Mouse (Mus musculus): ENCODE data around the gene Spryd3.
"Not testable (repeated sequence)": the region's sequence is repeated elsewhere in the genome, so short reads cannot be mapped to it uniquely, and the experiment has no call there.

Spryd3 gene

DNA sequence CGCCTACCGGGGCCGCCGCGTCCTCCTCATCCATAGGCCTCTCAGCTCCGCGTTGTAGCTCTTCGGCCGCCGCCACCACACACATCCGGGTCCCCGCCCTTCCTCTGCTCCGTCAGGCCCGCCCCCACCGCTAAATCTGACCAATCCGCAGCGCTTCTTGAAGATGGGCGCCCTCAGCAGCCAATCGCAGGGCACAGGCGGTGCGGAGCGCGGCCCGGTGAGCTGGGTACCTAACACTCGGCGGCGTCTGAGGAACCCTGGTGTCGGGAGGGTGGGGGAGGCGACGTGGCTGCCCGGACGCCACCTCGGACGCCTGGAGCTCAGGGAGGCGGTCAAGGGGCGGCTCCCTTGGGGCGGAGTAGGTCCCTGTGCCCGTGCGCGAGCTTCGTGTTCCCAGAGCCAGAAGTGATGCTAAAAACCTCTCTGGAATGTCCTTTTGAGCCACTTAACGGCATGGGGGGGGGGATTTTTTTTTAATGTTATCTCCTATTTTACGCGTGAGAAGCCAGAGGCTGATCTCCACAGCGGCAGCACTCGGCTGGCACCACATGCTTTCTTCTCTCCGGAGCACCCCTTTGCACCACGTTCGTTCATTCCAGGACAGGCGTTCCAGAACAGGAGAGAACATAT lies at the start of gene Spryd3:
Gene Spryd3, minus strand, starts transcription at position 106 of the 630 bp plus-strand sequence.
- peak; percentile 98 for DNase-seq (ENCODE audit: low spot score)

- no peak for DNase-seq (ENCODE audit: low spot score)
Observed at GRCm38 (mm10) chr15:102183076-102183475, 47.0 kb upstream of the Spryd3 start.

- DNase-seq (ENCODE audit: low spot score): no peak
Observed at GRCm38 (mm10) chr15:102179924-102180323, 43.9 kb upstream of the Spryd3 start.

GRCm38 (mm10) chr15:102179106-102179505 lies 43.1 kb upstream of the Spryd3 start:
- DNase-seq (ENCODE audit: low spot score): no peak

DNA sequence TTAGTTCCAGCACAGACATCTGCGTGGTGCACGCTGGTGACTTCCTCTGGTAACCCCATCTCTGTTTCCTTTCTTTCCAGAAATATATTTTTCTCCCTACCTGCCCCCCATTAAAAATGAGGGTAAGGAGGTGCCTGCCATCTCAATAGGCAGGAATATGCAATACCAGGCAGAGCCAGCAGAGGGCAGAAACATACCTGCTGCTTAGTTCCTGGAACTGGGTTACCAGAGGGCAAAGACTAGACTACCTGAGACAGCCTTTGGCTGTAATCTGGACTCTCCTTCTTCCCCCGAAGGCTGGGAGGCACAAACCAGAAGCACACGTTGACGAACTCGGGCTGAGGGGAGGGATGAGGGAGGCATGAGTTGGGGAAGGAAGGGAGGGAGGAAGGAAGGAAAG lies 42.2 kb upstream of the Spryd3 start:
- peak; percentile 78 for DNase-seq (ENCODE audit: low spot score)

GRCm38 (mm10) chr15:102177417-102177816 lies 41.4 kb upstream of the Spryd3 start:
- no peak for DNase-seq (ENCODE audit: low spot score)

DNA sequence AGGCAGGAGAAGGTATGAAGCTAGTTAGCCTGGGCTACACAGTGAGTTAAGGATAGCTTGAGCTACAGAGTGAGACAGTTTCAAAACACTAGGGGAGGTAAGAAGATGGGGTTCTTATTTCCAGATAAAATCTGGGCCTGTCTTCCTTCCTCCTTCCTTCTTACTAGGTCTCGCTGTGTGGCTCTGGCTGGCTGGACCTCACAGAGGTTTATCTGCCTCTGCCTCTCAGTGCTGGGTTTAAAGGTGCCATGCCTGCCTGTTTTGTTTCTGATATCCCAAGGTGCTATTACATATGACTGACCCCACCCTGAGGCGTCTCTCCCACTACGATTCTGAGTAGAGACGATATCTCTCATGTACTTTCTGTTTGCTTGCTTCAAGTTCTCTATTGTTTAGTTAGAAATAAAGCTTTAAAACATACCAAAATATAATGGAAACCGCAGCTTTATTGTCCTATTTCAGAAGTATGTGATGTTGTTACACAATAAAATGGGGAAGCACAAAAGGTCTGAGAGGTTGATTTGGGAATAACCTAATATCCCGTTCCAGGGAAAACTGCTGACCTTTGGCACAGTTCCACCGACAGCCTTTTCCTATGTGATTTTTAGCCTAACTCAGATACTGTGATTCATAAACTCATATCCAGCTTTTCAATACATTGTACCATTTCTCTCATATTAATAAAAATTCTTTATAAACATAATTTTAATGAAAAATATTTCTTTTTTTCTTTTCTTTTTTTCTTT lies 40.7 kb upstream of the Spryd3 start:
- DNase-seq (ENCODE audit: low spot score): no peak

- no peak for DNase-seq (ENCODE audit: low spot score)
Observed at GRCm38 (mm10) chr15:102175736-102176319, 39.8 kb upstream of the Spryd3 start.

GRCm38 (mm10) chr15:102173581-102173980 lies 37.5 kb upstream of the Spryd3 start:
- DNase-seq (ENCODE audit: low spot score): no peak

DNA sequence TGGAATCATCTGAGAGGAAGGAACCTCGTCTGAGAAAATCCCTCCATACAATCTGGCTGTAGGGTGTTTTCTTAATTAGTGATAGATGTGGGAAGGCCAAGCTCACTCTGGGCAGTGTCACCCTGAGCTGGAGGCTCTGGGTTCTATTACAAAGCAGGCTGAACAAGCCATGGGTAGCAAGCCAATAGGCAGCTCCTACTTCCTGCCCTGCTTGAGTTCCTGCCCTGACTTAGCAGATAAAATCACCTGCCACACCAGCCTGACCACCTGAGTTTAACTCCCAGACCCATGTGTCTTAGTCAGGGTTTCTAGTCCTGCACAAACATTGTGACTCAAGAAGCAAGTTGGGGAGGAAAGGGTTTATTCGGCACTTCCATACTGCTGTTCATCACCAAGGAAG lies 33.0 kb upstream of the Spryd3 start:
- DNase-seq (ENCODE audit: low spot score): no peak

DNA sequence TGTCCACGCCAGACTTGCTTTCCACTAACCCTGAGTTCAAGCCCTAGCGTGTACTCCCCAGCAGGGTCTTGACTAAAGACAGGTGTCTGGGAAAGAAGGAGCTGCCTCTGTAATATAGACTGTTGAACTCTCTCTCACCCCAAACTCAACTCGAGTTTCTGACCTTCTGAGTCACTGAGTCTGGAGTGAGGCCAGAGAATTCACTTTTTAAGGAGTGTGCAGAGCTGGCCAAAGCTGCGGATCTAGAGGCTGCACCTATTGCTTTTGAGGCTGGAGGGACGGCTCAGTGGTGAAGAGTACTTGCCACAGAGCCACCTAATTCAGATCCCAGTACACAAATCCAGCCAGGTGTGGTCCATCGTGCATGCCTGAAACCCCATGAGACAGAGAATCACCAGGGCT lies 31.6 kb upstream of the Spryd3 start:
- DNase-seq (ENCODE audit: low spot score): peak; percentile 65

- DNase-seq (ENCODE audit: low spot score): no peak
Observed at GRCm38 (mm10) chr15:102165468-102166100, 29.6 kb upstream of the Spryd3 start.

- no peak for DNase-seq (ENCODE audit: low spot score)
Observed at GRCm38 (mm10) chr15:102163900-102164693, 28.1 kb upstream of the Spryd3 start.

- no peak for DNase-seq (ENCODE audit: low spot score)
Observed at GRCm38 (mm10) chr15:102160415-102161060, 24.5 kb upstream of the Spryd3 start.

- DNase-seq (ENCODE audit: low spot score): peak; percentile 66
Observed at GRCm38 (mm10) chr15:102156836-102157235, 20.8 kb upstream of the Spryd3 start.

GRCm38 (mm10) chr15:102155006-102155405 lies 19.0 kb upstream of the Spryd3 start:
- not testable (repeated sequence) for DNase-seq (ENCODE audit: low spot score)

DNA sequence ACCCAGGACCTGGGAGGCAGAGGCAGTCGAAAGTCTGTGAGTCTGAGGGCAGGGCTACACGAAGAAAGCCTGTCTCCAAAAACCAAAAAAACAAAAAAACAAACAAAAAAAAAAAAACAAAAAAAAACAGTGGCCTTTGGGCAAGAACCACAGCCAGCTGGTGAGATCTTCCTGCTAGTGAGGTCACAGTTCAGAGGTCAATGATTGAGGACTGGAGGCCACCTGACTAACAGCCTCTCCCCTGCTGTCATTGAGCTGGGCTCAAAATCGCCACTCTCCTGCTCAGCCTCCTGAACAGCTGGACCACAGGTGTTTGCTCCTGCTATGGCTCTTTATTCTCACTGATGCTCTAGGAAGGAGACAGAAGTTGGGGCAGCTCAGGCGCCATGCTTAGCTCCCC lies 16.6 kb upstream of the Spryd3 start:
- DNase-seq (ENCODE audit: low spot score): peak; percentile 69

GRCm38 (mm10) chr15:102150301-102151135 lies 14.5 kb upstream of the Spryd3 start, which contains the start of gene Soat2:
Soat2 (plus strand) TSS chr15:102150526.
- DNase-seq (ENCODE audit: low spot score): no peak

DNA sequence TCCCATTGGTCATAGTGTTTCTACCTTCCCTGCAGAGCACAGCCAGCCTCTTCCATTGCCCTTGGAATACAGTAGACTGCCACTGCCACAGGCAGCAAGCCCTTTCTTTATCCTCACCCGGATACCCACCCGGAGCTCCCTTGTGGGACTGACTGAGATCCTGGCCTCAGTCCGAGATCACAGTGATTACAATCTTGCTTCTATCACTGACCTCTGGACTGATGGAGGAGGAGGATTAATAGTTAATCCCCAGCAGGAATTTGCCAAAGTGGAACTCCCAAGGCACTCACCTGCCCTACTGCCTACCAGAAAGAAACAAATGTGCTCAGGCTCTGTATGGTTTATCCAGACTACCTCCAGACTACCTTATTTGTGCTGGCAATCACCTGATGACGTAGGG lies 13.5 kb upstream of the Spryd3 start:
- DNase-seq (ENCODE audit: low spot score): no peak

GRCm38 (mm10) chr15:102147674-102148402 lies 11.8 kb upstream of the Spryd3 start:
- DNase-seq (ENCODE audit: low spot score): no peak

Measured in embryo, embryonic 10.5 days (tissue).